Mouse (Mus musculus) erythroblast, embryonic 14.5 days (primary cell): ENCODE measurements around the gene Syn3. TPM values are rescaled to one million over a fixed set of nuclear protein-coding genes. Genes with fewer than 3 reads are reported as not detected.
A peak's percentile ranks its signal among the peaks of the same experiment; 100 is the strongest.

Experiments
- H3K27me3 ChIP-seq: 2 replicates; pipeline ENCODE4 v1.6.1; 2012; ENCODE audit warnings: inconsistent platforms; ENCODE audit not compliant: control insufficient read depth
- H3K36me3 ChIP-seq: 2 replicates; pipeline ENCODE4 v1.6.1; 2012; ENCODE audit warnings: mild to moderate bottlenecking, inconsistent platforms; ENCODE audit not compliant: control insufficient read depth
- H3K4me1 ChIP-seq: 2 replicates; pipeline ENCODE4 v1.6.1; 2012; ENCODE audit warnings: inconsistent platforms; ENCODE audit not compliant: control insufficient read depth
- H3K4me3 ChIP-seq: replicated peaks from 2 replicates; pipeline ENCODE3; 2012; ENCODE audit warnings: moderate library complexity, mild to moderate bottlenecking, inconsistent platforms
- H3K9me3 ChIP-seq: 2 replicates; pipeline ENCODE4 v1.6.1; 2012; ENCODE audit warnings: low read length, inconsistent platforms, mixed read lengths; ENCODE audit not compliant: control insufficient read depth
- GATA1 ChIP-seq: IDR thresholded peaks from 2 replicates; pipeline ENCODE4 v1.6.1; 2012; ENCODE audit warnings: low read length, inconsistent platforms, mixed read lengths
- TAL1 ChIP-seq: IDR thresholded peaks from 3 replicates; pipeline ENCODE4 v1.6.1; 2012; ENCODE audit warnings: low read length, inconsistent platforms, mixed read lengths
- polyA plus RNA-seq: library from polyadenylated mRNA; stranded (reverse); fragments of >175 nt; gene quantifications from 2 replicates; pipeline ENCODE4 v1.2.3, GENCODE M21; 2012

The Syn3 gene
- polyA plus RNA-seq, 1 experiment = not detected

- Histone ChIP-seq H3K27me3 (no peaks in the 10 kb centered on the region), H3K4me1 (peaks cover 55% of the 10 kb centered on the region), H3K36me3 (no peaks in the 10 kb centered on the region), H3K4me3 (no peak overlapping the region), H3K9me3 (no peaks in the 10 kb centered on the region)
- peak; percentile 59 for TF ChIP-seq TAL1
- TF ChIP-seq GATA1 = peak; percentile 68
Observed at GRCm38 (mm10) chr10:86340421-86340820, 158.3 kb downstream of the Syn3 start.

GRCm38 (mm10) chr10:86339649-86340379 lies 158.9 kb downstream of the Syn3 start:
- Histone ChIP-seq H3K36me3 (no peaks in the 10 kb centered on the region), H3K4me3 (no peak overlapping the region), H3K4me1 (peaks cover 58% of the 10 kb centered on the region), H3K27me3 (no peaks in the 10 kb centered on the region), H3K9me3 (no peaks in the 10 kb centered on the region)
- TF ChIP-seq GATA1 (no peak), TAL1 (no peak)

- peaks cover 60% of the 10 kb centered on the region for H3K4me1 ChIP-seq
- H3K9me3 ChIP-seq = no peaks in the 10 kb centered on the region
- no peaks in the 10 kb centered on the region for H3K27me3 ChIP-seq
- no peak for TF ChIP-seq TAL1
- TF ChIP-seq GATA1 = no peak
- H3K36me3 ChIP-seq = no peaks in the 10 kb centered on the region
- H3K4me3 ChIP-seq = no peak overlapping the region
Observed at GRCm38 (mm10) chr10:86339121-86339520, 159.6 kb downstream of the Syn3 start.

- Histone ChIP-seq H3K4me3 (no peak overlapping the region), H3K27me3 (no peaks in the 10 kb centered on the region), H3K4me1 (peaks cover 59% of the 10 kb centered on the region), H3K9me3 (no peaks in the 10 kb centered on the region), H3K36me3 (no peaks in the 10 kb centered on the region)
- TF ChIP-seq TAL1 = no peak
- no peak for TF ChIP-seq GATA1
Observed at GRCm38 (mm10) chr10:86338121-86338715, 160.5 kb downstream of the Syn3 start.

- Histone ChIP-seq H3K4me3 (no peak overlapping the region), H3K27me3 (no peaks in the 10 kb centered on the region), H3K36me3 (no peaks in the 10 kb centered on the region), H3K9me3 (no peaks in the 10 kb centered on the region), H3K4me1 (peaks cover 59% of the 10 kb centered on the region)
- TF ChIP-seq GATA1 = no peak
- TF ChIP-seq TAL1 = no peak
Observed at GRCm38 (mm10) chr10:86337239-86337638, 161.5 kb downstream of the Syn3 start.

- peaks cover 57% of the 10 kb centered on the region for H3K4me1 ChIP-seq
- H3K4me3 ChIP-seq = no peak overlapping the region
- H3K9me3 ChIP-seq = no peaks in the 10 kb centered on the region
- TF ChIP-seq TAL1 (no peak), GATA1 (no peak)
- no peaks in the 10 kb centered on the region for H3K27me3 ChIP-seq
- no peaks in the 10 kb centered on the region for H3K36me3 ChIP-seq
Observed at GRCm38 (mm10) chr10:86336506-86336905, 162.2 kb downstream of the Syn3 start.

GRCm38 (mm10) chr10:86334581-86334980 lies 164.1 kb downstream of the Syn3 start:
- no peaks in the 10 kb centered on the region for H3K9me3 ChIP-seq
- H3K4me1 ChIP-seq = peaks cover 51% of the 10 kb centered on the region
- H3K4me3 ChIP-seq = no peak overlapping the region
- no peaks in the 10 kb centered on the region for H3K27me3 ChIP-seq
- TF ChIP-seq GATA1 (no peak), TAL1 (no peak)
- H3K36me3 ChIP-seq = no peaks in the 10 kb centered on the region

- Histone ChIP-seq H3K36me3 (no peaks in the 10 kb centered on the region), H3K27me3 (no peaks in the 10 kb centered on the region), H3K4me1 (peaks cover 59% of the 10 kb centered on the region)
Observed at GRCm38 (mm10) chr10:86332942-86333341, 165.8 kb downstream of the Syn3 start.

GRCm38 (mm10) chr10:86331681-86332281 lies 166.9 kb downstream of the Syn3 start:
- no peaks in the 10 kb centered on the region for H3K9me3 ChIP-seq
- H3K4me1 ChIP-seq = peaks cover 59% of the 10 kb centered on the region
- TF ChIP-seq GATA1 = no peak
- no peaks in the 10 kb centered on the region for H3K36me3 ChIP-seq
- no peaks in the 10 kb centered on the region for H3K27me3 ChIP-seq
- H3K4me3 ChIP-seq = no peak overlapping the region

More at GRCm38 (mm10) chr10:86332942-86333341, 165.8 kb downstream of the Syn3 start:
- TF ChIP-seq GATA1 = no peak
- TF ChIP-seq TAL1 = no peak
- H3K4me3 ChIP-seq = peak overlapping the region; percentile 3
- no peaks in the 10 kb centered on the region for H3K9me3 ChIP-seq
